Mouse (Mus musculus) testis, adult 2 months (tissue): ENCODE results near the gene Enox1.

ENCODE experiments used
- CTCF ChIP-seq: fragments of 200-500 bp; IDR thresholded peaks from 2 replicates; pipeline ENCODE4 v1.5.1; 2012; ENCODE audit warnings: low read depth, mild to moderate bottlenecking, inconsistent platforms, low read length, moderate library complexity; ENCODE audit not compliant: control insufficient read depth, insufficient read depth, insufficient replicate concordance
- POLR2A ChIP-seq: fragments of 200-500 bp; IDR thresholded peaks from 2 replicates; pipeline ENCODE4 v1.6.1; 2012; ENCODE audit warnings: low read depth, mild to moderate bottlenecking, inconsistent platforms, low read length, moderate library complexity; ENCODE audit not compliant: control insufficient read depth

GRCm38 (mm10) chr14:77615201-77615600 lies 458.6 kb downstream of the Enox1 start:
- no peak for TF ChIP-seq POLR2A
- TF ChIP-seq CTCF: no peak
